Mouse (Mus musculus) liver, embryonic 11.5 days (tissue): ENCODE data around the gene Fabp3. TPM values are rescaled to one million over a fixed set of nuclear protein-coding genes. Genes with fewer than 3 reads are reported as not detected.

Experiments
- ATAC-seq: fragments of 200-750 bp; cut with Nextera tagmentation; replicated peaks from 2 replicates; pipeline ENCODE4 v1.8.0; 2017; ENCODE audit warnings: moderate number of reproducible peaks, mild to moderate bottlenecking, moderate TSS enrichment, moderate library complexity; ENCODE audit not compliant: low FRiP score
- DNase-seq: peaks from one replicate; pipeline ENCODE4 v3.0.0-alpha.2; 2017; ENCODE audit warnings: low spot score
- H3K27ac ChIP-seq: fragments of 300-500 bp; sonication (generic); 2 replicates; pipeline ENCODE4 v1.5.1; 2014; ENCODE audit warnings: mild to moderate bottlenecking, low read depth, low read length, control low read depth
- H3K27me3 ChIP-seq: fragments of 300-500 bp; sonication (generic); replicated peaks from 2 replicates; pipeline ENCODE4 v1.6.1; 2014; ENCODE audit warnings: low read length, mixed read lengths; ENCODE audit not compliant: control insufficient read depth, insufficient read depth
- H3K36me3 ChIP-seq: fragments of 300-500 bp; sonication (generic); 2 replicates; pipeline ENCODE4 v1.6.1; 2014; ENCODE audit warnings: mild to moderate bottlenecking, low read length, moderate library complexity, mixed read lengths; ENCODE audit not compliant: control insufficient read depth, insufficient read depth
- H3K4me1 ChIP-seq: fragments of 300-500 bp; sonication (generic); replicated peaks from 2 replicates; pipeline ENCODE4 v1.6.1; 2014; ENCODE audit warnings: low read length, mixed read lengths; ENCODE audit not compliant: control insufficient read depth, insufficient read depth
- H3K4me2 ChIP-seq: fragments of 300-500 bp; sonication (generic); 2 replicates; pipeline ENCODE4 v1.6.1; 2014; ENCODE audit warnings: mild to moderate bottlenecking, control low read depth, moderate library complexity
- H3K4me3 ChIP-seq: fragments of 300-500 bp; sonication (generic); 2 replicates; pipeline ENCODE4 v1.5.1; 2014; ENCODE audit warnings: low read depth, low read length, control low read depth
- H3K9ac ChIP-seq: fragments of 300-500 bp; sonication (generic); 2 replicates; pipeline ENCODE4 v1.6.1; 2014; ENCODE audit warnings: low read depth, low read length, control low read depth
- H3K9me3 ChIP-seq: fragments of 300-500 bp; sonication (generic); 2 replicates; pipeline ENCODE4 v1.6.1; 2016; ENCODE audit warnings: low read length, inconsistent platforms, mixed read lengths; ENCODE audit not compliant: control insufficient read depth
- WGBS: fragments of 180-500 bp; shearing (Covaris S2); extraction: QIAGEN DNeasy Blood & Tissue Kit; methylation state at CpG from one replicate; pipeline ENCODE4 v1.1.7; 2014; 5-methylcytosine and 5-hydroxymethylcytosine counted together
- polyA plus RNA-seq: library from polyadenylated mRNA; unstranded; fragments of >200 nt; fragmentation: Nextera tagmentation; extraction: Ambion mirVana; gene quantifications from 2 replicates; pipeline ENCODE4 v1.2.1, GENCODE M21; 2014

The Fabp3 gene
- 5.0 and 6.4 TPM in 2 replicates for polyA plus RNA-seq

GRCm38 (mm10) chr4:130308231-130309081, at the start of gene Fabp3, which contains the start of gene Gm10570:
Fabp3 (plus strand) TSS chr4:130308595.
Gm10570 (minus strand) TSS chr4:130308674.
- Histone ChIP-seq H3K9ac (peak within 1 kb of the TSS; percentile 53), H3K36me3 (no peaks in the 10 kb centered on the region), H3K4me1 (peaks cover 13% of the 10 kb centered on the region), H3K4me2 (peak within 1 kb of the TSS; percentile 96), H3K9me3 (no peaks in the 10 kb centered on the region), H3K27me3 (peaks cover 44% of the 10 kb centered on the region), H3K27ac (no peak within 1 kb of the TSS), H3K4me3 (peak within 1 kb of the TSS; percentile 56)
- peak; percentile 59 for DNase-seq
- whole genome bisulfite sequencing: under 1% methylated on average over 52 of the region's 52 CpGs
- ATAC-seq: peak; percentile 44

DNA sequence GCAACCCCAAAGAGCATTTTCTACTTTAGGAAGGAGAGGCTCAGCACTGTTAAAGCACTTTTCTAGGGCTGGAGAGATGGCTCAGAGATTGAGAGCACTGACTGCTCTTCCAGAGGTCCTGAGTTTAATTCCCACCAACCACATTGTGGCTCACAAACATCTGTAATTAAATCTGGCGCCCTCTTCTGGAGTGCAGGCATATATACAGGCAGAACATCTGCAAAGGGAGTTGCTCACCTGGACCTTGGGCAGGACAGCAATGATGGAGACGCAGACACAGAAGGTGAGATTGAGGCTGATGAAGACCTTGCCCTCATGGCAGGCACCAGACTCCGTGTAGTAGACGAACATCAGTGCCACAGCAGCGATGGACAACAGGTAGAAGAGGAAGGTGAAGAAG, 48.0 kb upstream of the Fabp3 start:
- DNase-seq (no peak), ATAC-seq (no peak)
- no peak overlapping the region for H3K4me2 ChIP-seq
- no peak overlapping the region for H3K27ac ChIP-seq
- no peak overlapping the region for H3K9ac ChIP-seq
- H3K27me3 ChIP-seq: peaks cover 15% of the 10 kb centered on the region
- WGBS: 31% methylated on average over 5 of the region's 5 CpGs
- H3K4me3 ChIP-seq: no peak overlapping the region
- H3K4me1 ChIP-seq: no peaks in the 10 kb centered on the region; the same call in 1 of the 2 replicates
- H3K36me3 ChIP-seq: no peaks in the 10 kb centered on the region
- H3K9me3 ChIP-seq: no peaks in the 10 kb centered on the region

- Histone ChIP-seq H3K27ac (no peak overlapping the region), H3K9ac (no peak overlapping the region)
- WGBS: 35% methylated on average over 11 of the region's 11 CpGs
Measured at GRCm38 (mm10) chr4:130264131-130264530, 44.3 kb upstream of the Fabp3 start.

DNA sequence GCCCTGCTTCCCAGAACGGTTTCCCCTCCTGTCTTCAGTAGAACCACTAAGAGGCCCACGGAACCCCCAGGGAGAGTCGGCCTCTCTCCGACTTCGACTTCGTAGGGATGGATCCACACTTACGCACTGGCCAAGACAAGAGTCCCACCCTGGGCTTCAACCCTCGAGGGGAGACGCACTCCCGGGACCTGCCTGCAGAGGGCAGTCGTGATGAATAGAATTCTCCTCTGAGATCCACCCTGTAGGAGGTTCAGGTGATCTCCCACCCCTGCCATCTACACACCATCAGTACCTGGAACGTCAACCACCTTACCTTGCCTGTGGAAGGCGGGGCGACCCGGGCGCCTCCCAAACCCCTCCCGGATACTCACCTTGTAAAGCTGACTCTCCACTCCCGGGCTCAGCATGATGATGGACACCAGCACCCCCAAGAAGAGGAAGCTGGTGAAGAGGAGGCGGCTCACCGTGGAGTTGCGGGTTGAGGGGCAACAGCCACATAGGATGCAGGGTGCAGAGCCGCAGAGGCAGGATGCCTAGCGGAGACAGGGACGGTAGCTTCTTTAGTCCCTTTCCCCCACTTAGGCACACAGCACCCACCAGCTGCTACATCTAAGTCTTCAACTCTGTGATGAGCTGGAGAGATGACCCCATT, 43.6 kb upstream of the Fabp3 start:
- H3K9ac ChIP-seq: no peak overlapping the region
- ATAC-seq (no peak; the same call in 1 of the 2 replicates), DNase-seq (peak; percentile 63)
- no peak overlapping the region for H3K27ac ChIP-seq
- H3K36me3 ChIP-seq: no peaks in the 10 kb centered on the region
- H3K27me3 ChIP-seq: peaks cover 15% of the 10 kb centered on the region
- H3K4me2 ChIP-seq: no peak overlapping the region
- H3K9me3 ChIP-seq: no peaks in the 10 kb centered on the region
- WGBS: 16% methylated on average over 24 of the region's 24 CpGs
- no peak overlapping the region for H3K4me3 ChIP-seq
- H3K4me1 ChIP-seq: peaks cover 8% of the 10 kb centered on the region

More at GRCm38 (mm10) chr4:130264131-130264530, 44.3 kb upstream of the Fabp3 start:
- no peak overlapping the region for H3K4me3 ChIP-seq
- DNase-seq (no peak), ATAC-seq (no peak)
- H3K4me2 ChIP-seq: no peak overlapping the region
- H3K36me3 ChIP-seq: no peaks in the 10 kb centered on the region
- H3K9me3 ChIP-seq: no peaks in the 10 kb centered on the region
- H3K27me3 ChIP-seq: peaks cover 15% of the 10 kb centered on the region
- peaks cover 8% of the 10 kb centered on the region for H3K4me1 ChIP-seq

GRCm38 (mm10) chr4:130266601-130267000, 41.8 kb upstream of the Fabp3 start:
- no peaks in the 10 kb centered on the region for H3K36me3 ChIP-seq
- no peak overlapping the region for H3K9ac ChIP-seq
- no peak for DNase-seq
- peak overlapping the region; percentile 2; the same call in 1 of the 2 replicates for H3K4me2 ChIP-seq
- no peak overlapping the region for H3K4me3 ChIP-seq
- WGBS: 62% methylated on average over 9 of the region's 9 CpGs
- no peaks in the 10 kb centered on the region for H3K9me3 ChIP-seq
- H3K4me1 ChIP-seq: peaks cover 8% of the 10 kb centered on the region
- peaks cover 24% of the 10 kb centered on the region for H3K27me3 ChIP-seq
- H3K27ac ChIP-seq: no peak overlapping the region
- ATAC-seq: no peak

DNA sequence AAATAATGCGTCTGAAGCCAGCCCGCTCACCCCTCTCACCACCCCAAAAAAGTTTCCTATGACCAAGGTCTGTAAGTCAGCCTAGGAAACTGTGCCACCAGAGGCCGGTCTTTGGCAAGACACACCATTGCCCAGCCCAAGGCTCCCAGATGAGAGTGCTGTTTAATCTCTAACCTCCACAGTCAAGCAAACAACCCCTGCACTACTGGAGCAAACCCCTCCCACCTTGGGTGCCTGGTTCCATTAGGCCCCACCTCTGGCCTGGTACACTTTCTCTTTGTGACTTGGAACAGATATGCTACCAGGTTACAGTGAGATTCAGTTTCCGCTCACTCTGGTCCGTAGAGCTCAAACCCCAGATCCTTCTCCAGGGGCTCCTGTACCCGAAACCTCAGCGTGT, 41.3 kb upstream of the Fabp3 start:
- Histone ChIP-seq H3K9me3 (no peaks in the 10 kb centered on the region), H3K4me3 (no peak overlapping the region), H3K27me3 (peaks cover 28% of the 10 kb centered on the region), H3K36me3 (no peaks in the 10 kb centered on the region), H3K4me1 (peaks cover 8% of the 10 kb centered on the region), H3K27ac (no peak overlapping the region), H3K4me2 (no peak overlapping the region; the same call in 1 of the 2 replicates), H3K9ac (no peak overlapping the region)
- WGBS: 77% methylated on average over 7 of the region's 7 CpGs
- ATAC-seq (peak; percentile 52), DNase-seq (peak; percentile 48)

- ATAC-seq (no peak), DNase-seq (no peak)
- no peak overlapping the region for H3K9ac ChIP-seq
- H3K4me2 ChIP-seq: no peak overlapping the region
- H3K27me3 ChIP-seq: peaks cover 41% of the 10 kb centered on the region
- H3K4me3 ChIP-seq: no peak overlapping the region
- H3K4me1 ChIP-seq: peaks cover 8% of the 10 kb centered on the region
- WGBS: 79% methylated on average over 10 of the region's 10 CpGs
- no peaks in the 10 kb centered on the region for H3K36me3 ChIP-seq
- no peak overlapping the region for H3K27ac ChIP-seq
- no peaks in the 10 kb centered on the region for H3K9me3 ChIP-seq
Measured at GRCm38 (mm10) chr4:130268736-130269135, 39.7 kb upstream of the Fabp3 start.

DNA sequence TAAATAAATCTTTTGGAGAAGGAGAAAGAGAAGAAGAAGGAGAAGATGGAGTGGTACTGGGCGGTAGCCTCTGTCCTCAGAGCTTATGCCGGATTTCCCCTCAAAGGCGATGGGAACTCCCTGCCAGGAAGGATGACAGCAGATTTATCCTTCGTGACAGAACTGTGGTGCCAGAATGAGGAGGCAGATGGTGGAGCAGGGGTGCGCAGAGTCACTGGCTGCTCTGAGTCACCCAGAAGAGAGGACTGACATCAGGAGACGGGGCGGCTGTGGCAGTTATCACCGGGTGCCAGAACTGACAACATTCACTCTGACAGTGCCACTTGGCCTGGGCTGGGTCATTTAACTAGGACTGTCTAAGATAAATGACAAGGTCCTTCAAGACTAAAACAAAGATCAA, 38.3 kb upstream of the Fabp3 start:
- ATAC-seq (no peak), DNase-seq (no peak)
- no peak overlapping the region for H3K4me2 ChIP-seq
- H3K4me1 ChIP-seq: peaks cover 8% of the 10 kb centered on the region; the same call in 1 of the 2 replicates
- no peaks in the 10 kb centered on the region for H3K9me3 ChIP-seq
- no peak overlapping the region for H3K9ac ChIP-seq
- H3K4me3 ChIP-seq: no peak overlapping the region
- no peak overlapping the region for H3K27ac ChIP-seq
- H3K36me3 ChIP-seq: no peaks in the 10 kb centered on the region
- WGBS: 67% methylated on average over 8 of the region's 8 CpGs
- H3K27me3 ChIP-seq: peaks cover 43% of the 10 kb centered on the region
